Comparison of ENCODE assay signal across 26 mouse cellular contexts in the genomic region with DNA sequence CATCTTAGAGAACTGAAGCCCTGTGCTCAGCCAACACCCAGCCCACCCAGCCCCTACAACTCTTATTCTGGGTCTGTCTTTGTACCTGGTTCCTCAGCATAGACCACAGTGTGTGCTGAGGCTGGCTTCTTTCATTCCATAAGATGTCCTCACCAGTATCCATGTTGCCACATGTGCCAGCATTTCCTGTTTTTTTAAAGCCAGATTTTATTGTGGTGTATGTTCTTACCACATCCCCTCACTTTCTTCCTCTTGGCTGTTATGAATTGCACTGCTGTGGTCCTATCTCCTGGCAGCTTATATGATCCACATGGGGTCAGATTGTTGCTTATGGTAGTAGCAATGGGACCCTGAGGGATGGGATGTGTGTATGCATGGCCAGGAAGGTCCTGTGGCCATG.
DNase-seq lines count a peak whose midpoint lies in the region; ATAC-seq and TF ChIP-seq lines count a peak whose summit lies in the region.
"Had no signal": no experiment of that assay in that cellular context is flagged by ENCODE, and none has a peak within 500 bp of the region (broad histone marks: within the 10 kb centered on the region; RNA-seq: fewer than 3 reads in every experiment).

No protein-coding gene starts in this region.

- no peaks in the 10 kb centered on the region for H3K27me3 ChIP-seq in MEL (ENCODE audit: control insufficient read depth in 1 of 2, insufficient read depth in 2 of 2, low read length in 2 of 2)
- H3K27me3 ChIP-seq in kidney, embryonic 16.5 days (ENCODE audit: insufficient read depth, low read length): no peaks in the 10 kb centered on the region
- H3K27me3 ChIP-seq: CH12.LX; embryonic facial prominence, embryonic 12.5 days; forebrain, embryonic 15.5 days had no signal

- TF ChIP-seq EP300 in MEL (IDR thresholded peaks at IDR 0.05; ENCODE audit: low read depth in 1 of 2, low read length in 2 of 2): no peak

- TF ChIP-seq POLR2A in MEL (IDR thresholded peaks at IDR 0.05; ENCODE audit: control insufficient read depth in 1 of 2, insufficient read depth in 1 of 2, low read depth in 1 of 2, low read length in 2 of 2, poor library complexity in 1 of 2): no peak

- H3K4me1 ChIP-seq in MEL (ENCODE audit: control insufficient read depth in 1 of 2, insufficient read depth in 2 of 2, low read length in 2 of 2): 0 out of 4 replicates have a peak, but pooled peaks cover 0 to 2% of the 10 kb centered on the region in 2 experiments
- H3K4me1 ChIP-seq in kidney, embryonic 16.5 days (ENCODE audit: insufficient read depth, low read length): no peaks in the 10 kb centered on the region; the same call in 1 of the 2 replicates
- H3K4me1 ChIP-seq: embryonic facial prominence, embryonic 12.5 days; forebrain, embryonic 15.5 days had no signal

- H3K9ac ChIP-seq in MEL (ENCODE audit: control insufficient read depth, low read depth, low read length, poor library complexity, severe bottlenecking): no peak overlapping the region
- H3K9ac ChIP-seq in kidney, embryonic 16.5 days (replicated peaks; ENCODE audit: low read length): no peak overlapping the region
- H3K9ac ChIP-seq: embryonic facial prominence, embryonic 12.5 days; forebrain, embryonic 13.5 days; forebrain, embryonic 15.5 days; forebrain, postnatal 0 days had no signal

- H3K4me2 ChIP-seq in kidney, embryonic 16.5 days (replicated peaks; ENCODE audit: low read depth, low read length): no peak overlapping the region
- H3K4me2 ChIP-seq: embryonic facial prominence, embryonic 12.5 days; forebrain, embryonic 13.5 days; forebrain, embryonic 15.5 days had no signal

- peak; percentile 89 for ATAC-seq in granulocyte monocyte progenitor cell, adult 5-6 weeks (replicated peaks; ENCODE audit: poor library complexity, severe bottlenecking)
- peak; percentile 70 for ATAC-seq in megakaryocyte, adult 5-6 weeks (ENCODE audit: poor library complexity, severe bottlenecking)
- no peak for ATAC-seq in kidney, embryonic 16.5 days (ENCODE audit: low FRiP score, low TSS enrichment)
- ATAC-seq in cerebellum, adult (ENCODE audit: insufficient number of reproducible peaks, low FRiP score, low TSS enrichment): no peak
- ATAC-seq: CD4-positive, CD25-positive, alpha-beta regulatory T cell, adult 4 months; forebrain, embryonic 13.5 days; forebrain, embryonic 15.5 days; forebrain, postnatal 0 days had no signal

- H3K9me3 ChIP-seq in MEL (replicated peaks; ENCODE audit: insufficient read depth, low read length): no peaks in the 10 kb centered on the region
- no peaks in the 10 kb centered on the region for H3K9me3 ChIP-seq in kidney, embryonic 16.5 days (ENCODE audit: low read length)
- H3K9me3 ChIP-seq: embryonic facial prominence, embryonic 10.5 days; embryonic facial prominence, embryonic 12.5 days; forebrain, embryonic 13.5 days; forebrain, embryonic 15.5 days; G1E had no signal

- H3K4me3 ChIP-seq in MEL (ENCODE audit: control insufficient read depth in 1 of 2, insufficient read depth in 1 of 2, low read depth in 2 of 2, low read length in 2 of 2): no peak overlapping the region
- H3K4me3 ChIP-seq in kidney, embryonic 16.5 days (ENCODE audit: low read length): no peak overlapping the region
- H3K4me3 ChIP-seq: embryonic facial prominence, embryonic 10.5 days; embryonic facial prominence, embryonic 12.5 days; forebrain, embryonic 13.5 days; forebrain, embryonic 15.5 days had no signal

- TF ChIP-seq RAD21 in MEL (IDR thresholded peaks at IDR 0.05; ENCODE audit: low read depth, low read length): no peak

- no peaks in the 10 kb centered on the region for H3K79me2 ChIP-seq in MEL (ENCODE audit: control insufficient read depth, insufficient read depth, low read length, poor library complexity)

- H3K36me3 ChIP-seq in MEL (ENCODE audit: control insufficient read depth in 1 of 2, insufficient read depth in 2 of 2, low read length in 2 of 2): no peaks in the 10 kb centered on the region
- no peaks in the 10 kb centered on the region for H3K36me3 ChIP-seq in kidney, embryonic 16.5 days (ENCODE audit: insufficient read depth, low read length)
- H3K36me3 ChIP-seq: embryonic facial prominence, embryonic 10.5 days; embryonic facial prominence, embryonic 12.5 days; forebrain, embryonic 15.5 days had no signal

- TF ChIP-seq CTCF in MEL (IDR thresholded peaks at IDR 0.05 in 2 of 3, conservative IDR thresholded peaks at IDR 0.05 in 1 of 3; ENCODE audit: control insufficient read depth in 1 of 3, insufficient read depth in 1 of 3, low read depth in 2 of 3, low read length in 3 of 3, poor library complexity in 1 of 3, severe bottlenecking in 1 of 3): no peak

- H3K27ac ChIP-seq in MEL (ENCODE audit: control insufficient read depth, low read depth, low read length): no peak overlapping the region
- no peak overlapping the region for H3K27ac ChIP-seq in kidney, embryonic 16.5 days (ENCODE audit: low read length)
- H3K27ac ChIP-seq: embryonic facial prominence, embryonic 12.5 days; forebrain, embryonic 13.5 days; forebrain, embryonic 15.5 days had no signal

- peak; percentile 82 for DNase-seq in 416B (ENCODE audit: low read depth)
- DNase-seq in MEL (ENCODE audit: low read depth, low spot score): peak; percentile 34
- DNase-seq in layer of hippocampus, adult 18-20 months (ENCODE audit: low spot score in 2 of 2): no peak
- no peak for DNase-seq in c-Kit-positive CD71-positive TER-119-positive erythroid progenitor cells, embryonic 14.5 days (ENCODE audit: low spot score)
- DNase-seq: adrenal gland, adult 2 months; adrenal gland, postnatal 10 days; adrenal gland, postnatal 25 days; B cell, adult 2 months; cerebellum, adult 11 months; cerebellum, adult 18-20 months; cerebellum, adult 8-10 months; cerebellum, adult 9-11 months; cerebellum, postnatal 14 days; cerebellum, postnatal 36 days; forebrain, postnatal 0 days had no signal

TF ChIP-seq in MEL, 35 proteins besides CTCF, POLR2A, EP300 and RAD21:
- TF ChIP-seq POLR2AphosphoS5 (IDR thresholded peaks at IDR 0.05; ENCODE audit: borderline replicate concordance, low read depth, low read length) (no peak), TAL1 (IDR thresholded peaks at IDR 0.05; ENCODE audit: low read length) (peak; percentile 30; the same call in 1 of the 2 replicates)
TF ChIP-seq in MEL: peak in this region for 1.

Comparison
In these comparisons a context has a peak if more than half of its experiments do, and no peak if none do; other contexts are left out.
1. DNase-seq: peak in 416B (single experiment) and MEL (single experiment); none in layer of hippocampus, adult 18-20 months (0 of 2) and c-Kit-positive CD71-positive TER-119-positive erythroid progenitor cells, embryonic 14.5 days (single experiment).
2. ATAC-seq: peak in granulocyte monocyte progenitor cell, adult 5-6 weeks (single experiment) and megakaryocyte, adult 5-6 weeks (single experiment); none in kidney, embryonic 16.5 days (single experiment) and cerebellum, adult (single experiment).